Mouse (Mus musculus): Measurements from ENCODE around the gene Hist1h1a.
"Not testable (repeated sequence)": the region's sequence is repeated elsewhere in the genome, so short reads cannot be mapped to it uniquely, and the experiment has no call there.

Hist1h1a gene

GRCm38 (mm10) chr13:23763586-23764323 is at the start of gene Hist1h1a:
Gene Hist1h1a, plus strand, starts transcription at chr13:23763666.
- peak; percentile 96 for DNase-seq

- DNase-seq, result no peak
These were observed 47.0 kb upstream of the Hist1h1a start for GRCm38 (mm10) chr13:23716261-23717042.

GRCm38 (mm10) chr13:23717176-23717575 is 46.3 kb upstream of the Hist1h1a start:
- no peak for DNase-seq

- not testable (repeated sequence) for DNase-seq
These were observed 45.7 kb upstream of the Hist1h1a start for GRCm38 (mm10) chr13:23717593-23718245.

- DNase-seq, result no peak
These were observed 39.2 kb upstream of the Hist1h1a start for GRCm38 (mm10) chr13:23724239-23724638.

- no peak for DNase-seq
These were observed 38.3 kb upstream of the Hist1h1a start for GRCm38 (mm10) chr13:23725213-23725612.

GRCm38 (mm10) chr13:23728472-23729191 is 34.8 kb upstream of the Hist1h1a start:
- no peak for DNase-seq

GRCm38 (mm10) chr13:23729192-23729525 is 34.3 kb upstream of the Hist1h1a start:
- DNase-seq, result no peak

GRCm38 (mm10) chr13:23729706-23730105 is 33.8 kb upstream of the Hist1h1a start:
- DNase-seq, result no peak

- no peak for DNase-seq
These were observed 33.0 kb upstream of the Hist1h1a start for GRCm38 (mm10) chr13:23730479-23730878.

GRCm38 (mm10) chr13:23732156-23732804 is 31.2 kb upstream of the Hist1h1a start:
- DNase-seq, result peak; percentile 70

GRCm38 (mm10) chr13:23737091-23737490 is 26.4 kb upstream of the Hist1h1a start:
- no peak for DNase-seq

GRCm38 (mm10) chr13:23738041-23738440 is 25.4 kb upstream of the Hist1h1a start:
- peak; percentile 49 for DNase-seq

- DNase-seq, result peak; percentile 95
These were observed 24.8 kb upstream of the Hist1h1a start, which contains the start of gene Hist1h1c for GRCm38 (mm10) chr13:23738677-23739068. Gene Hist1h1c, plus strand, starts transcription at chr13:23738808.

GRCm38 (mm10) chr13:23739069-23739921 is 24.2 kb upstream of the Hist1h1a start:
- DNase-seq, result peak; percentile 93

GRCm38 (mm10) chr13:23739922-23740252 is 23.6 kb upstream of the Hist1h1a start:
- DNase-seq, result no peak

- peak; percentile 42 for DNase-seq
These were observed 23.1 kb upstream of the Hist1h1a start for GRCm38 (mm10) chr13:23740256-23740840.

GRCm38 (mm10) chr13:23740910-23741309 is 22.6 kb upstream of the Hist1h1a start:
- DNase-seq, result no peak

GRCm38 (mm10) chr13:23742007-23742406 is 21.5 kb upstream of the Hist1h1a start:
- DNase-seq, result no peak

- no peak for DNase-seq
These were observed 20.3 kb upstream of the Hist1h1a start for GRCm38 (mm10) chr13:23743215-23743614.

- peak; percentile 37 for DNase-seq
These were observed 19.5 kb upstream of the Hist1h1a start for GRCm38 (mm10) chr13:23743963-23744362.
